8 mouse cellular contexts compared by ENCODE assay signal in genomic region chr11:83850586-83851272, GRCm38 (mm10). TPM values are rescaled to one million over a fixed set of nuclear protein-coding genes. Genes with fewer than 3 reads are reported as not detected.
A peak's percentile ranks its signal among the peaks of the same experiment; 100 is the strongest.
DNase-seq lines count a peak whose midpoint lies in the region; ATAC-seq and TF ChIP-seq lines count a peak whose summit lies in the region.

No protein-coding gene starts in this region.

- WGBS in hindbrain, embryonic 10.5 days, result 2% methylated on average over 24 of the region's 24 CpGs
- 1% methylated on average over 24 of the region's 24 CpGs for WGBS in hindbrain, postnatal 0 days
- 1% methylated on average over 24 of the region's 24 CpGs for WGBS in small intestine, adult 2 months

- TF ChIP-seq POLR2A in small intestine, adult 2 months (IDR thresholded peaks at IDR 0.05; ENCODE audit: low read depth, low read length), result no peak

- H3K4me1 ChIP-seq in hindbrain, embryonic 10.5 days (replicated peaks), result peaks cover 41% of the 10 kb centered on the region
- H3K4me1 ChIP-seq in hindbrain, postnatal 0 days (ENCODE audit: insufficient read depth, low read length), result no peaks in the 10 kb centered on the region
- no peaks in the 10 kb centered on the region; the same call in 1 of the 2 replicates for H3K4me1 ChIP-seq in small intestine, adult 2 months (ENCODE audit: control insufficient read depth, insufficient read depth, insufficient read length, low read length)

- peak; percentile 38 for DNase-seq in hindbrain, embryonic 10.5 days (ENCODE audit: low spot score)
- no peak for DNase-seq in hindbrain, postnatal 0 days (ENCODE audit: low spot score)
- peak; percentile 17 for DNase-seq in heart, postnatal 4 days
- DNase-seq in liver, result peak; percentile 8
- no peak for DNase-seq in retina, postnatal 1 day
- DNase-seq in frontal cortex, adult 2 months (ENCODE audit: extremely low spot score in 1 of 2, low spot score in 1 of 2), result no peak
- DNase-seq in spleen, postnatal 14 days (ENCODE audit: low spot score in 2 of 2), result no peak

- no peak overlapping the region for H3K4me2 ChIP-seq in hindbrain, postnatal 0 days (ENCODE audit: low read depth, low read length)

- no peaks in the 10 kb centered on the region for H3K9me3 ChIP-seq in hindbrain, embryonic 10.5 days
- no peaks in the 10 kb centered on the region for H3K9me3 ChIP-seq in hindbrain, postnatal 0 days (ENCODE audit: low read length)

- H3K9ac ChIP-seq in hindbrain, postnatal 0 days (replicated peaks; ENCODE audit: low read length), result no peak overlapping the region

- H3K36me3 ChIP-seq in hindbrain, embryonic 10.5 days, result no peaks in the 10 kb centered on the region
- no peaks in the 10 kb centered on the region for H3K36me3 ChIP-seq in hindbrain, postnatal 0 days (ENCODE audit: insufficient read depth, low read length)
- no peaks in the 10 kb centered on the region; the same call in 1 of the 2 replicates for H3K36me3 ChIP-seq in small intestine, adult 2 months (ENCODE audit: control insufficient read depth, insufficient read depth, low read length)

- ATAC-seq in hindbrain, postnatal 0 days, result no peak

- H3K27me3 ChIP-seq in hindbrain, embryonic 10.5 days (ENCODE audit: insufficient read depth, poor library complexity, severe bottlenecking), result peaks cover 91% of the 10 kb centered on the region
- peaks cover 46% of the 10 kb centered on the region for H3K27me3 ChIP-seq in hindbrain, postnatal 0 days (ENCODE audit: insufficient read depth, low read length)
- no peaks in the 10 kb centered on the region; the same call in 1 of the 2 replicates for H3K27me3 ChIP-seq in small intestine, adult 2 months (ENCODE audit: control insufficient read depth, insufficient read depth, low read length)

- peak overlapping the region; percentile 25 for H3K4me3 ChIP-seq in hindbrain, embryonic 10.5 days
- H3K4me3 ChIP-seq in hindbrain, postnatal 0 days (ENCODE audit: low read length), result no peak overlapping the region
- peak overlapping the region; percentile 68 for H3K4me3 ChIP-seq in small intestine, adult 2 months (ENCODE audit: low read depth, low read length)

- TF ChIP-seq CTCF in hindbrain, postnatal 0 days (IDR thresholded peaks at IDR 0.05; ENCODE audit: low read depth), result no peak
- TF ChIP-seq CTCF in small intestine, adult 2 months (IDR thresholded peaks at IDR 0.05; ENCODE audit: extremely low read depth, insufficient read length, insufficient replicate concordance, low read depth, low read length), result peak; percentile 4; the same call in 1 of the 2 replicates

- H3K27ac ChIP-seq in hindbrain, embryonic 10.5 days, result no peak overlapping the region
- no peak overlapping the region for H3K27ac ChIP-seq in hindbrain, postnatal 0 days
- peak overlapping the region; percentile 65 for H3K27ac ChIP-seq in small intestine, adult 2 months (ENCODE audit: insufficient read depth, low read depth, low read length)

RNA-seq across cellular contexts. Expression of gene Hnf1b, which starts 0.9 kb away (rescaled TPM):
- not detected in 2 replicates for polyA plus RNA-seq in hindbrain, embryonic 10.5 days (2016; fragmentation: Nextera tagmentation; extraction: Ambion mirVana)
- not detected in 2 replicates for total RNA-seq in hindbrain, postnatal 0 days (2014; rRNA removed)
- 0.30 and 0.40 TPM in 2 replicates for polyA plus RNA-seq in hindbrain, postnatal 0 days (2015; fragmentation: Nextera tagmentation; extraction: Ambion mirVana)
- not detected for total RNA-seq in heart, postnatal 4 days (2021)
- polyA plus RNA-seq in small intestine, adult 2 months (2012; rRNA removed), result 10.9 and 23.3 TPM in 2 replicates
- 0.08 and 0.13 TPM in 2 replicates for polyA plus RNA-seq in frontal cortex, adult 2 months (2012; rRNA removed)

Comparison
In these comparisons a context has a peak if more than half of its experiments do, and no peak if none do; other contexts are left out.
1. DNase-seq: peak in hindbrain, embryonic 10.5 days (single experiment), heart, postnatal 4 days (single experiment) and liver (single experiment); none in hindbrain, postnatal 0 days (single experiment), retina, postnatal 1 day (single experiment), frontal cortex, adult 2 months (0 of 2) and spleen, postnatal 14 days (0 of 2).